Mouse (Mus musculus): ENCODE measurements at regions not wholly inside any gene's neighbourhood (a gene's known extent, or its start where the extent isn't known, plus 50 kb on each side); places are given as distances from the start of the nearest gene placed in this dataset.
"Not testable (repeated sequence)": the region's sequence is repeated elsewhere in the genome, so short reads cannot be mapped to it uniquely, and the experiment has no call there.

DNA sequence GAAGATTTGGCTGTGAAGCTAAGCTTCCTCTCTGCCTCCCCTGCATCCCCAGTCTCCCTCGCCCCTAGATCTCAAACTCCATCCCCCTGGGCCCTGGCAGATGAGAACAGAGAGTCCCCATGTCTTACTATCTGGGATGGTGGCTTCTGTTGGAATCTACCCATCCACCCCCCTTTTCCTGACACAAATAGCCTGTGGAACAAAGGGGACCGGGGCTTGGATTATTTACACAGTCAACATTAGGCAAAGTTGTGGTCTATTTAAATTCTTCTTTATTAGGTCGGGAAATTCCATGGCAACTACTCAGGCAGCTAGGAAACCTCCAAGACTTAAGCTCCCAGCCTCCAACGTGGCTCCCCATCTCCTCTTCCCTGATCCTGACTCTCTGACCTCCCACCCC, 279.9 kb downstream of the Cyp26b1 start:
- Histone ChIP-seq H3K27ac (ENCODE audit: low read depth, low read length) (no peak overlapping the region), H3K4me1 (ENCODE audit: control insufficient read depth, insufficient read depth, low read length) (no peaks in the 10 kb centered on the region), H3K4me3 (ENCODE audit: low read depth, low read length) (no peak overlapping the region), H3K9ac (ENCODE audit: low read length) (no peak overlapping the region), H3K27me3 (ENCODE audit: control insufficient read depth, insufficient read depth, low read length) (no peaks in the 10 kb centered on the region), H3K4me2 (ENCODE audit: low read depth) (no peak overlapping the region), H3K9me3 (ENCODE audit: control insufficient read depth, low read length) (no peaks in the 10 kb centered on the region), H3K36me3 (ENCODE audit: control insufficient read depth, insufficient read depth, low read length) (no peaks in the 10 kb centered on the region)
- no peak for ATAC-seq (ENCODE audit: insufficient read depth, low FRiP score, low TSS enrichment)
- DNase-seq (ENCODE audit: low spot score) = no peak
- 26% methylated on average over 4 of the region's 4 CpGs for WGBS

DNA sequence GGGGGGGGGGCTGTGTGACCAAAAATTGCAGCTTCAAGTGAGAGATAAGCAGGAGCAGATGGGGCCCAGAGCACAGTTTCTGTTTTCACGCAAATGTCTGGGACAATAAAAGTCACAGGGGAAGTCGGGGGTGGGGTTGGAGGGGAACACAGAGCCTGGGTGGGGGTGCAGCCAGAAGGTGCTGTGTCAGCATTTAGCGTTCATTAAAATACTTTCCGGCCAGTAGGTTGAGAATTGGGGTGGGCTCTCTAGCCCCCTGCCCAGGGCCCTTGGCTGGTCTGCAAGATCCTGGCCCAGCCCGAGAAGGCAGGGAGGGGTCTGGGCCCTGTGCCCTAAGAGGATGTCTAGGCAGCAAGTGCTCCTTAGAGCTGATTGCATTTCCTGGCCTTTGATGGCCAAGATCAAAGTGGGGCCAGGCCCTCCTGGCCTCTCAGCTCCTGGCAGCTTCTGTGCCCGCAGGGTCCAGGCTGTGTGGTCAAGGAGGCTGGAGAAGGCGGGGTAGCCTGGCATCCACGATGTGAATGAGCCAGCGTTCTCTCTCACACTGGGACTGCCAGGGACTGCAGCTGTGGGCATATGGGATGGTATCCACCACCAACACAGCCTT, 283.0 kb downstream of the Cyp26b1 start:
- Histone ChIP-seq H3K4me1 (ENCODE audit: control insufficient read depth, insufficient read depth, low read length) (peaks cover 6% of the 10 kb centered on the region; the same call in 1 of the 2 replicates), H3K4me3 (ENCODE audit: low read depth, low read length) (no peak overlapping the region), H3K27ac (ENCODE audit: low read depth, low read length) (no peak overlapping the region), H3K9ac (ENCODE audit: low read length) (no peak overlapping the region), H3K4me2 (ENCODE audit: low read depth) (no peak overlapping the region), H3K27me3 (ENCODE audit: control insufficient read depth, insufficient read depth, low read length) (no peaks in the 10 kb centered on the region), H3K36me3 (ENCODE audit: control insufficient read depth, insufficient read depth, low read length) (no peaks in the 10 kb centered on the region), H3K9me3 (ENCODE audit: control insufficient read depth, low read length) (no peaks in the 10 kb centered on the region)
- no peak for ATAC-seq (ENCODE audit: insufficient read depth, low FRiP score, low TSS enrichment)
- no peak for DNase-seq (ENCODE audit: low spot score)
- 38% methylated on average over 9 of the region's 9 CpGs for WGBS

DNA sequence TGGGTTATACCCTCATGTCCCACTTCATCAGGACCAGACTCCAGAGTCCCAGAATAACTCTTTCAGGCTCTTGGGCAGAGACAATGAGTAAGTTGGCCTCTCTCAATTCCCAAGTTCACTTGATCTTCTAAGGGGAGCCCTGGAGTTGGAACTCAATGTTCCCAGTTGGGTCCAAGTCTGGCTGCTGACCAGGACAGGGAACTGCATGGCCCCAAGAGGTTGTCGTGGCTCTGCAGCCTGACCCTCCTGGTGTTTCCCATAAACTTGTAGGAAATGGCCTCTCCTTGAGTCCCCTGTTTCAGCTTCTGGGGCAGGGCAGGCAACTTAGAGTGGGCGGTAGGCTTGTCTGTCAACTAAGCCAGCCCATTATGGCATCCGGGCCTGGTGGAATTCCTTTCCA, 286.2 kb downstream of the Cyp26b1 start:
- H3K36me3 ChIP-seq (ENCODE audit: control insufficient read depth, insufficient read depth, low read length) = no peaks in the 10 kb centered on the region
- WGBS = 84% methylated on average over 3 of the region's 3 CpGs

DNA sequence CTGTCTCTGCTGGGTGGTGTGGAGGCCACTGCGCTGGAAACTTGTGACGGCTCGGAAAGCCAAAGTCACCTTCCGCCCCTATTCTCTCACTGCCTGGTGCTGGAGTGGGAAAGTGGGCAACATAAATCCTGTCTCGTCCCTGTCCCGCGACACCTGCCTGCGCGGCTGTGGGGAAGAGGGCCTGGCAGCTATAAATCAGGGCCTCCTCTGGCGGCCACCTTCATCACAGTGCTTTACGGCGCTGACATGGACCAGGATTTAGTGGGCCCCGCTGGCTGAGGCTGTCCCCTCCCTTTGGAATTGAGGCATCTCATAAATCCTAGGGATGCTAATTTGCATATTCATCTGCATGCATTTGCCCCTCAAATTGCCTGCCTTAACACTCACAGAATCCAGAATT, 287.1 kb downstream of the Cyp26b1 start:
- H3K4me1 ChIP-seq (ENCODE audit: control insufficient read depth, insufficient read depth, low read length) = peaks cover 6% of the 10 kb centered on the region; the same call in 1 of the 2 replicates
- DNase-seq (ENCODE audit: low spot score) (peak; percentile 23), ATAC-seq (ENCODE audit: insufficient read depth, low FRiP score, low TSS enrichment) (peak; percentile 94)
- 24% methylated on average over 13 of the region's 13 CpGs for WGBS
- no peaks in the 10 kb centered on the region for H3K36me3 ChIP-seq (ENCODE audit: control insufficient read depth, insufficient read depth, low read length)
- H3K27ac ChIP-seq (ENCODE audit: low read depth, low read length) = no peak overlapping the region
- H3K27me3 ChIP-seq (ENCODE audit: control insufficient read depth, insufficient read depth, low read length) = no peaks in the 10 kb centered on the region
- no peak overlapping the region for H3K4me3 ChIP-seq (ENCODE audit: low read depth, low read length)
- H3K9ac ChIP-seq (ENCODE audit: low read length) = no peak overlapping the region
- H3K9me3 ChIP-seq (ENCODE audit: control insufficient read depth, low read length) = no peaks in the 10 kb centered on the region
- H3K4me2 ChIP-seq (ENCODE audit: low read depth) = no peak overlapping the region

More for the DNA sequence above, 286.2 kb downstream of the Cyp26b1 start:
- Histone ChIP-seq H3K4me2 (ENCODE audit: low read depth) (no peak overlapping the region), H3K9me3 (ENCODE audit: control insufficient read depth, low read length) (no peaks in the 10 kb centered on the region), H3K4me3 (ENCODE audit: low read depth, low read length) (no peak overlapping the region), H3K27me3 (ENCODE audit: control insufficient read depth, insufficient read depth, low read length) (no peaks in the 10 kb centered on the region), H3K4me1 (ENCODE audit: control insufficient read depth, insufficient read depth, low read length) (peaks cover 6% of the 10 kb centered on the region; the same call in 1 of the 2 replicates), H3K9ac (ENCODE audit: low read length) (no peak overlapping the region), H3K27ac (ENCODE audit: low read depth, low read length) (no peak overlapping the region)
- DNase-seq (ENCODE audit: low spot score) = no peak
- ATAC-seq (ENCODE audit: insufficient read depth, low FRiP score, low TSS enrichment) = no peak

DNA sequence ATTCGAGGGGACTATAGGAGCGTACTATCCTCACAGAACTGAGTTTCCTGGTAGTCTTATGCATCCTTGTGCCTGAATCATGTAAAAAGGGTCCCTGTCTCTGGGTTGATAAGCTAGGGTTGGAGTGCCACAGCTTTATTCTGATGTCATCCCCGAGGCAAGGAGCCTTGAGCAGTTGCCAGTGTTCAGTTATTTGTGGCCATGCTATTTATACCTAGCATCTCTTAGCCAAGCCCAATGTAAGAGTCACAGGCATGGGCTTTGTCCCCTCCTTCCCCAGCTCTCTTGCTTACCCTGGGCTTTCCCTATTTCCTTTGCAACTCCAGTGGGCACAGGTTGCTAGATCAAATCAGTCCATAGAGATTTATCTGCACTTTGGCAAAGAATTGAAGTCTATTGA, 288.6 kb downstream of the Cyp26b1 start:
- no peak overlapping the region for H3K4me2 ChIP-seq (ENCODE audit: low read depth)
- no peaks in the 10 kb centered on the region for H3K36me3 ChIP-seq (ENCODE audit: control insufficient read depth, insufficient read depth, low read length)
- ATAC-seq (ENCODE audit: insufficient read depth, low FRiP score, low TSS enrichment) (no peak), DNase-seq (ENCODE audit: low spot score) (no peak)
- WGBS = 88% methylated on average over 3 of the region's 3 CpGs
- no peaks in the 10 kb centered on the region for H3K9me3 ChIP-seq (ENCODE audit: control insufficient read depth, low read length)
- H3K27me3 ChIP-seq (ENCODE audit: control insufficient read depth, insufficient read depth, low read length) = no peaks in the 10 kb centered on the region
- H3K4me3 ChIP-seq (ENCODE audit: low read depth, low read length) = no peak overlapping the region
- H3K4me1 ChIP-seq (ENCODE audit: control insufficient read depth, insufficient read depth, low read length) = peaks cover 6% of the 10 kb centered on the region; the same call in 1 of the 2 replicates
- no peak overlapping the region for H3K27ac ChIP-seq (ENCODE audit: low read depth, low read length)
- no peak overlapping the region for H3K9ac ChIP-seq (ENCODE audit: low read length)

DNA sequence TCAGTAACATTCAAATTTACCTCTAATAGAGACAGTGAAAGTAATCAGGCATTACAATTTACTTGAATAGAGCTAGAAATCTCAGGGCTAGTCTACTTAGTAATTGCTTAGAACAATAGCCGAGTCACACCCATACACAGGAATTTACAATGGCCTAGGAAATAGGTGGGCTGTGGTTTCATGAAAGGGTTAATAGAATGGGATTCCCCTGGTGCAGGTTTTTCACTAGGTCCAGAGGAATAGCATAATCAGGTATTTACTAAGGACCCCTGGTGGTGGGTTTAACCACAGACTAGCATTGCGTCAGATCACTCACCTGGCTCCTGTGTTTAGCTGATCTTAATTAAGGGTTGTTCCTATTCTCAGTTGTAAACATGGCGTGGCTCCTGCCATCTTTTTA, 290.8 kb downstream of the Cyp26b1 start:
- H3K27me3 ChIP-seq (ENCODE audit: control insufficient read depth, insufficient read depth, low read length) = not testable (repeated sequence)

DNA sequence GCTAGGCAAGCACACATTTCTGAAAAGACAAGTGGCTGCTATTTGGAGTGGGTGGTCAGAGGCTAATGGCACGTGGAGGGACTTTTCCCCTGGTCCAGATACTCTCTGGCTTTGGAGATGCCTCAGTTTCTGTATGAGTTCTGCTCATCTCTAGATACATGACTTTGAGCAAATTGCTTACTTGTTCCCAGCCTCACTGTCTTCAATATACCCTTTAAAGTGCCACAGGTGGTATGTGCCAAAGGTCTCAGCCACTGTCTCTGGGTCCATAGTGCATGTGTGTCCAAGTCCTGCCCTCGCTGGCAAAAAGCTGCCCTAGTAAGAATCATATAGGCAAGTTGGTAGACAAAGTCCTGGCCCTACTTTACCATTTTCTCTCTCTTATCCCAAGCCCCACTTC, 291.5 kb downstream of the Dysf start:
- no peak for ATAC-seq (ENCODE audit: insufficient read depth, low FRiP score, low TSS enrichment)
- Histone ChIP-seq H3K4me2 (ENCODE audit: low read depth) (no peak overlapping the region), H3K27me3 (ENCODE audit: control insufficient read depth, insufficient read depth, low read length) (no peaks in the 10 kb centered on the region), H3K9me3 (ENCODE audit: control insufficient read depth, low read length) (no peaks in the 10 kb centered on the region), H3K4me3 (ENCODE audit: low read depth, low read length) (no peak overlapping the region), H3K36me3 (ENCODE audit: control insufficient read depth, insufficient read depth, low read length) (no peaks in the 10 kb centered on the region), H3K27ac (ENCODE audit: low read depth, low read length) (no peak overlapping the region), H3K4me1 (ENCODE audit: control insufficient read depth, insufficient read depth, low read length) (no peaks in the 10 kb centered on the region), H3K9ac (ENCODE audit: low read length) (no peak overlapping the region)
- WGBS = 81% methylated on average over 2 of the region's 2 CpGs
- DNase-seq (ENCODE audit: low spot score) = no peak

More for the DNA sequence above, 290.8 kb downstream of the Cyp26b1 start:
- not testable (repeated sequence) for H3K27ac ChIP-seq (ENCODE audit: low read depth, low read length); H3K4me1 ChIP-seq (ENCODE audit: control insufficient read depth, insufficient read depth, low read length); DNase-seq (ENCODE audit: low spot score); H3K9me3 ChIP-seq (ENCODE audit: control insufficient read depth, low read length); H3K4me2 ChIP-seq (ENCODE audit: low read depth); H3K36me3 ChIP-seq (ENCODE audit: control insufficient read depth, insufficient read depth, low read length); H3K4me3 ChIP-seq (ENCODE audit: low read depth, low read length); H3K9ac ChIP-seq (ENCODE audit: low read length); ATAC-seq (ENCODE audit: insufficient read depth, low FRiP score, low TSS enrichment)
- 87% methylated on average over 3 of the region's 3 CpGs for WGBS

DNA sequence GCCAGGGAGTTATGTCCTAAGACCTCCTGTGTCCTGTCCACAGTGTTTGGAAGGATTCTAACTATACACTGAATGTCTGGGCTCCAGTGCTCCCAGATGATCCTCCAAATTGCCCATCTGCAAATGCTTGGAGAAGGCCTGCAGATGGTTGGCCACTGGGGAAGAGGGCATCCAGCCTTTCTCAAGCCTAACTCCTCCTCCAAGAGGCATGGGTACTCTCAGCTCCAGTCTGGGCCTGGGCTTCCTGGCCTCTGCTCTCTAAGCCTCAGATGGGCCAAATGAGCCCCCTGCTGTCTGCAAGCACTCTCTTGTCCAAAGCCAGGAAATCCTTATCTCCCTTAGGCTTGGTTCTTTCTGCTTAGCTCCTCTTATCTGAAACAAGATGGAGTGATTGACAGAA, 290.8 kb downstream of the Dysf start:
- no peak overlapping the region for H3K4me3 ChIP-seq (ENCODE audit: low read depth, low read length)
- no peaks in the 10 kb centered on the region for H3K4me1 ChIP-seq (ENCODE audit: control insufficient read depth, insufficient read depth, low read length)
- no peak overlapping the region for H3K27ac ChIP-seq (ENCODE audit: low read depth, low read length)
- ATAC-seq (ENCODE audit: insufficient read depth, low FRiP score, low TSS enrichment) = no peak
- H3K9ac ChIP-seq (ENCODE audit: low read length) = no peak overlapping the region
- no peak for DNase-seq (ENCODE audit: low spot score)
- H3K27me3 ChIP-seq (ENCODE audit: control insufficient read depth, insufficient read depth, low read length) = no peaks in the 10 kb centered on the region
- no peaks in the 10 kb centered on the region for H3K36me3 ChIP-seq (ENCODE audit: control insufficient read depth, insufficient read depth, low read length)
- H3K9me3 ChIP-seq (ENCODE audit: control insufficient read depth, low read length) = no peaks in the 10 kb centered on the region
- no peak overlapping the region for H3K4me2 ChIP-seq (ENCODE audit: low read depth)

DNA sequence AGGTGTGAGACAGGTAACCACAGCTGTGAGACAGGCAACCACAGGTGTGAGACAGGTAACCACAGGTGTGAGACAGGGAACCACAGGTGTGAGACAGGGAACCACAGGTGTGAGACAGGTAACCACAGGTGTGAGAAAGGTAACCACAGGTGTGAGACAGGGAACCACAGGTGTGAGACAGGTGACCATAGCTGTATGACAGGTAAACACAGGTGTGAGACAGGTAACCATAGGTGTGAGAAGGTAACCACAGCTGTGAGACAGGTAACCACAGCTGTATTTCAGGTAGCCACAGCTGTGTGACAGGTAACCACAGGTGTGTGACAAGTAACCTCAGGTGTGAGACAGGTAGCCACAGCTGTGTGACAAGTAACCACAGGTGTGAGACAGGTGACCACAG, 265.5 kb downstream of the Dysf start:
- peaks cover 15% of the 10 kb centered on the region for H3K4me1 ChIP-seq (ENCODE audit: control insufficient read depth, insufficient read depth, low read length)
- not testable (repeated sequence) for DNase-seq (ENCODE audit: low spot score); ATAC-seq (ENCODE audit: insufficient read depth, low FRiP score, low TSS enrichment); H3K9me3 ChIP-seq (ENCODE audit: control insufficient read depth, low read length); H3K9ac ChIP-seq (ENCODE audit: low read length); H3K27me3 ChIP-seq (ENCODE audit: control insufficient read depth, insufficient read depth, low read length); H3K4me2 ChIP-seq (ENCODE audit: low read depth); H3K27ac ChIP-seq (ENCODE audit: low read depth, low read length); H3K36me3 ChIP-seq (ENCODE audit: control insufficient read depth, insufficient read depth, low read length); H3K4me3 ChIP-seq (ENCODE audit: low read depth, low read length)
